Mouse (Mus musculus) kidney, postnatal 0 days (tissue): ENCODE data around the gene Dgka. TPM values are rescaled to one million over a fixed set of nuclear protein-coding genes. Genes with fewer than 3 reads are reported as not detected.

ENCODE experiments used
- ATAC-seq: fragments of 200-750 bp; cut with Nextera tagmentation; replicated peaks from 2 replicates; pipeline ENCODE4 v1.8.0; 2017; ENCODE audit warnings: low read depth, moderate number of reproducible peaks, moderate TSS enrichment, moderate library complexity; ENCODE audit not compliant: low FRiP score
- DNase-seq: peaks from one replicate; pipeline ENCODE4 v3.0.0-alpha.2; 2016; ENCODE audit warnings: low spot score
- H3K27ac ChIP-seq: fragments of 300-500 bp; sonication (generic); 2 replicates; pipeline ENCODE4 v1.5.1; 2014; ENCODE audit warnings: mild to moderate bottlenecking
- H3K27me3 ChIP-seq: fragments of 300-500 bp; sonication (generic); 2 replicates; pipeline ENCODE4 v1.6.1; 2014; ENCODE audit warnings: low read length, mixed read lengths; ENCODE audit not compliant: insufficient read depth
- H3K36me3 ChIP-seq: fragments of 300-500 bp; sonication (generic); 2 replicates; pipeline ENCODE4 v1.6.1; 2014; ENCODE audit warnings: low read length, mixed read lengths; ENCODE audit not compliant: insufficient read depth
- H3K4me1 ChIP-seq: fragments of 300-500 bp; sonication (generic); replicated peaks from 2 replicates; pipeline ENCODE4 v1.6.1; 2014; ENCODE audit warnings: antibody characterized with exemption, low read length, mixed read lengths; ENCODE audit not compliant: insufficient read depth
- H3K4me2 ChIP-seq: fragments of 300-500 bp; sonication (generic); 2 replicates; pipeline ENCODE4 v1.6.1; 2014; ENCODE audit warnings: mild to moderate bottlenecking, low read length, moderate library complexity, mixed read lengths
- H3K4me3 ChIP-seq: fragments of 300-500 bp; sonication (generic); replicated peaks from 2 replicates; pipeline ENCODE4 v1.5.1; 2014; ENCODE audit warnings: low read depth, low read length
- H3K9ac ChIP-seq: fragments of 300-500 bp; sonication (generic); 2 replicates; pipeline ENCODE4 v1.6.1; 2014; ENCODE audit warnings: low read depth, low read length
- H3K9me3 ChIP-seq: fragments of 300-500 bp; sonication (generic); replicated peaks from 2 replicates; pipeline ENCODE4 v1.6.1; 2016; ENCODE audit warnings: low read length, inconsistent platforms, mixed read lengths
- CTCF ChIP-seq: IDR thresholded peaks from 2 replicates; pipeline ENCODE4 v1.5.1; 2016; ENCODE audit warnings: antibody characterized with exemption, low read depth, mild to moderate bottlenecking, moderate library complexity
- WGBS: fragments of 180-500 bp; shearing (Covaris S2); extraction: QIAGEN DNeasy Blood & Tissue Kit; methylation state at CpG from one replicate; pipeline ENCODE4 v1.1.7; 2014; 5-methylcytosine and 5-hydroxymethylcytosine counted together
- polyA plus RNA-seq: library from polyadenylated mRNA; unstranded; fragments of >200 nt; fragmentation: Nextera tagmentation; extraction: Ambion mirVana; gene quantifications from 2 replicates; pipeline ENCODE4 v1.2.1, GENCODE M21; 2015

Dgka gene
- polyA plus RNA-seq, 1 experiment from 2014 or later = 5.4 TPM

DNA sequence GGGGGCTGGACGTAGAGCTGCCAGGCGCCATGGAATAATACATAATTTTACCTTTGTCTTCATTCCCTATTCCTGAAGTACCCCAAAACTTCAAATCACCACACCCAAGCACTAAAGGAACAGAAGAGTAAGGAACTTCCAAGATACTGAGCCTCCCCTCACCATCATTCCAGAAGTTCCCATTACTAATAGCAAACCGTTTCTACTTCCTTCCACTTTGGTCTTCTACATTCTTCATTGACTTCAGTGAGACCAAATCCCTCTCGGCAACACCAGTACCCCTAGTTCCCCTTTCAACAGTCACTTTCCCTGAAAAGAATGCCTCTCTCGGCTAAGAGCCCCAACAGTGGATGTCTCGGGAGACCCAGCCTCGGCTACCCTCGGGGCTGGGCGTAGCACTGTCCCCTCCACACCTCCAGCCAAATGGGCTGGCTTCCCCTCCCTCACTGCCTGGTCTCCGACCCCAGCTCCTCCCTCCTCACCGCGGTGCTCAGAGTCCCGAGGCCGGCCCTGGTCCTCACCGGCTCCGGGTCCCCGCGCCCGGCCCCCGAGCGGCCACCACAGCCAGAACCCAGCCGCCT, 49.2 kb downstream of the Dgka start:
- TF ChIP-seq CTCF = no peak
- Histone ChIP-seq H3K27me3 (no peaks in the 10 kb centered on the region), H3K4me1 (peaks cover 10% of the 10 kb centered on the region; the same call in 1 of the 2 replicates), H3K9ac (peak overlapping the region; percentile 94), H3K4me3 (peak overlapping the region; percentile 90), H3K27ac (peak overlapping the region; percentile 98), H3K36me3 (peaks cover 13% of the 10 kb centered on the region), H3K9me3 (no peaks in the 10 kb centered on the region), H3K4me2 (peak overlapping the region; percentile 63)
- no peak; the same call in 1 of the 2 replicates for ATAC-seq
- under 1% methylated on average over 22 of the region's 22 CpGs for WGBS
- DNase-seq = no peak

DNA sequence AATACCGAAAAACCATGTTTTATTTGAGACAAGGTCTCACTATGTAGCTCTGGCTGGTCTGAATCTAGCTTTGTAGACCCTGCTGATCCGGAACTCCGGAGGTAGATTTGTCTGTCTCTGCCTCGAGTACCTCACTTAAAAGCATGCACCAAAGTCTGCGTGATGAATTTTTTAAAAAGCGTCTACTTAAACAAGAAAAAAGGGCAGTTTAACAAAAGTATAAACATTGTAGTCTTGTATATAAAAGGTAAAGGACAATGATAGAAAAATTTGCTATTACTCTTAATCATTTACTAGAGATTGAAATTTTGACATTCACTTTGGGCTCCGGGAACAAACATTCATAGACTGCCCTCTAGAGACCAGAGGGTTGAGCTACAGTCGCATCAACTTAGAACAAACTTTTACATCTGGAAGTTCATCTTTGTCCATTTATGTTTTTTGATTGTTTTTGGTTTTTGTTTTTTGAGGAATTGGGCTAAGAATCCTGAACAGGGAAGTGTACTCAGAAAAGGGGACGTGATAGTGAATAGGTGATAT, 70.1 kb downstream of the Dgka start:
- Histone ChIP-seq H3K27me3 (no peaks in the 10 kb centered on the region), H3K4me3 (peak overlapping the region; percentile 74), H3K4me2 (peak overlapping the region; percentile 94), H3K4me1 (no peaks in the 10 kb centered on the region), H3K36me3 (peaks cover 2% of the 10 kb centered on the region), H3K27ac (peak overlapping the region; percentile 58), H3K9ac (peak overlapping the region; percentile 61), H3K9me3 (no peaks in the 10 kb centered on the region)
- no peak for ATAC-seq
- peak; percentile 85 for DNase-seq
- WGBS = 2% methylated on average over 9 of the region's 9 CpGs
- TF ChIP-seq CTCF = peak; percentile 80

DNA sequence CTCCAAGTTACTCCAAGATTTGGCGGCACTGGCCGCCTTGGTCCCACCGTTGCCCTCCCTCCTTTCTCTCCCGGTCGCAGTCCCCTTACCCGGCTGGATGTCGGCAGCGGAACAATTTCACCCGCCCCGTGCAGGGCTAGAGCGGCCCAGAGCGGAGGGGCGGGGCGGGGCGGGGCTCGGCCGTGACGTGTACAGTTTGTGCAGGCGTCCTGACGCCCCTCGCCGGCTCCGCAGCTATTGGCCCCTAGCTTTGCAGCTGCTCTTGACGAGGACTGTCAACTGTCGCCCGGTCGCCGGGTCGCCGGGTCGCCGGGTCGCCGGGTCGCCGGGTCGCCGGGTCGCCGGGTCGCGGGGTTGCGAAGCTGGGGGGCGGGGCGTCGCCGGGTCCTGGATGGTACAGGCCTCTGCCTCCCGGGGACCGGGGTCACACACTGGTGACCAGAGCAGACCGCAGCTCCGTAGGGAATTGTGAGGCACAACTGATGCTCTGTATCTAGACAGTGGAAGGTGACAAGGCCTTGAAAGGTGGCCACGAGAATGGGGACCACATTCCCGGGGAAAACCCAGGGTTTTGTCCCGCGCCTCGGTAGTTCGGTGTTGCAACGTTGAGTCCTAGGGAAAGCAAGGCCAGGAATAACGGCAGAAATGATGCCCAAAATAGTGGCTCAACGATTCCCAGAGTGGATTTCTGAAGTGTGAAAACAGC, 70.7 kb downstream of the Dgka start, which contains the start of gene Suox:
Gene Suox (minus strand): TSS at position 311 of the 706 bp plus-strand sequence.
- peak; percentile 92 for ATAC-seq
- under 1% methylated on average over 58 of the region's 60 CpGs for WGBS
- peak within 1 kb of the TSS; percentile 58 for H3K27ac ChIP-seq

DNA sequence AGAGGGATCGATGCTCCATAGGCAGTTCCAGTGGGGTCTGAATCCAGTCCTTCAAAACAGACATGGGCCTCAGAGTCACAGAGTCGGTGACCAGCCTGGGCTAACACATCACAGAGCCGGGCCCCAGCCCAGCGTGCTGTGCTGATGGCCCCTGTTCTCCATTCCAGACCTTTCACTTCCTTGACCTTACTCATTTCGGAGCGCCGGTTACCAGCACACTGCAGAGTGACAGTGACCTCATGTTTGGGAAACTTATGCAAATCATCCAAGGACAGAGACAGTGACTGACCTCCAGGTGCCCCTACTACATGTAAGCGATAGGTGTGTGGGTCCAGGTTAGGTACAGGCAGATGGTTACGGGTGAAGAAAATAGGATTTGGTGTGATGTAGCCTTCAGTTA, 73.5 kb downstream of the Dgka start:
- H3K36me3 ChIP-seq = no peaks in the 10 kb centered on the region
- H3K4me3 ChIP-seq = no peak overlapping the region
- no peaks in the 10 kb centered on the region for H3K4me1 ChIP-seq
- H3K9ac ChIP-seq = no peak overlapping the region
- 93% methylated on average over 9 of the region's 9 CpGs for WGBS
- no peak for DNase-seq
- no peak overlapping the region for H3K4me2 ChIP-seq
- no peak for ATAC-seq
- H3K27me3 ChIP-seq = no peaks in the 10 kb centered on the region
- no peak for TF ChIP-seq CTCF
- H3K27ac ChIP-seq = no peak overlapping the region
- H3K9me3 ChIP-seq = no peaks in the 10 kb centered on the region

More for the DNA sequence above, 70.7 kb downstream of the Dgka start, which contains the start of gene Suox:
- H3K9ac ChIP-seq = peak within 1 kb of the TSS; percentile 61
- no peaks in the 10 kb centered on the region for H3K9me3 ChIP-seq
- TF ChIP-seq CTCF = no peak
- H3K27me3 ChIP-seq = no peaks in the 10 kb centered on the region
- H3K4me2 ChIP-seq = peak within 1 kb of the TSS; percentile 94
- DNase-seq = peak; percentile 93
- H3K36me3 ChIP-seq = no peaks in the 10 kb centered on the region
- H3K4me3 ChIP-seq = peak within 1 kb of the TSS; percentile 74
- H3K4me1 ChIP-seq = no peaks in the 10 kb centered on the region

Other genes with a start within 250 kb of the Dgka start
- 3.2 and 3.7 TPM in 2 replicates for gene Myl6b, start 246.2 kb downstream of the Dgka start, polyA plus RNA-seq
- gene Esyt1, start 219.0 kb downstream of the Dgka start, polyA plus RNA-seq = 15.9 TPM in 2 replicates
- gene Zc3h10, start 197.1 kb downstream of the Dgka start, polyA plus RNA-seq = 13.7 and 16.9 TPM in 2 replicates
- 3,897 and 4,536 TPM in 2 replicates for gene Rpl41, start 195.6 kb downstream of the Dgka start, polyA plus RNA-seq
- 124 and 132 TPM in 2 replicates for gene Pa2g4, start 178.9 kb downstream of the Dgka start, polyA plus RNA-seq
- 9.6 and 10.2 TPM in 2 replicates for gene Erbb3, start 155.2 kb downstream of the Dgka start, polyA plus RNA-seq
- 836 and 985 TPM in 2 replicates for gene Rps26, start 118.1 kb downstream of the Dgka start, polyA plus RNA-seq
- gene Ikzf4, start 98.9 kb downstream of the Dgka start, polyA plus RNA-seq = 1.4 and 1.8 TPM in 2 replicates
- 14.2 and 15.1 TPM in 2 replicates for gene Suox, start 70.8 kb downstream of the Dgka start, polyA plus RNA-seq
- gene Rab5b, start 48.6 kb downstream of the Dgka start, polyA plus RNA-seq = 57.9 and 61.7 TPM in 2 replicates
- gene Pmel, start 40.7 kb downstream of the Dgka start, polyA plus RNA-seq = 1.5 and 2.0 TPM in 2 replicates
- gene Cdk2, start 39.8 kb downstream of the Dgka start, polyA plus RNA-seq = 55.9 and 66.3 TPM in 2 replicates
- 35.0 and 36.3 TPM in 2 replicates for gene Pym1, start 3.0 kb upstream of the Dgka start, polyA plus RNA-seq
- gene Mmp19, start 46.1 kb upstream of the Dgka start, polyA plus RNA-seq = 0.55 and 0.64 TPM in 2 replicates
- 46.2 and 48.5 TPM in 2 replicates for gene Dnajc14, start 59.2 kb upstream of the Dgka start, polyA plus RNA-seq
- gene Tmem198b, start 59.5 kb upstream of the Dgka start, polyA plus RNA-seq = 11.7 and 13.2 TPM in 2 replicates
- 164 and 175 TPM in 2 replicates for gene Sarnp, start 72.5 kb upstream of the Dgka start, polyA plus RNA-seq
- gene Ormdl2, start 76.8 kb upstream of the Dgka start, polyA plus RNA-seq = 87.2 and 87.5 TPM in 2 replicates
- 7.7 and 8.2 TPM in 2 replicates for gene Gdf11, start 146.9 kb upstream of the Dgka start, polyA plus RNA-seq
- gene Cd63, start 156.1 kb upstream of the Dgka start, polyA plus RNA-seq = 1,350 and 1,394 TPM in 2 replicates
- gene Rdh5, start 178.0 kb upstream of the Dgka start, polyA plus RNA-seq = 12.9 and 15.0 TPM in 2 replicates
- gene Bloc1s1, start 179.2 kb upstream of the Dgka start, polyA plus RNA-seq = 272 and 276 TPM in 2 replicates
- 3.8 TPM in 2 replicates for gene Itga7, start 189.0 kb upstream of the Dgka start, polyA plus RNA-seq
- gene Mettl7b, start 216.1 kb upstream of the Dgka start, polyA plus RNA-seq = 59.9 and 69.3 TPM in 2 replicates
- gene Olfr9, start 244.6 kb upstream of the Dgka start, polyA plus RNA-seq = not detected in 2 replicates